Mouse (Mus musculus) E14TG2a.4 (cell line): ENCODE data around the gene Caprin1.

Experiments used
- CTCF ChIP-seq: conservative IDR thresholded peaks from 2 replicates; pipeline ENCODE4 v1.5.1; 2014; ENCODE audit warnings: low read length
- NANOG ChIP-seq: IDR thresholded peaks from 2 replicates; pipeline ENCODE4 v1.6.1; 2014; ENCODE audit warnings: borderline replicate concordance, low read length, mixed read lengths

- no peak for TF ChIP-seq CTCF
- TF ChIP-seq NANOG = no peak
Measured at GRCm38 (mm10) chr2:103795843-103796210, 1.6 kb downstream of the Caprin1 start.
